Mouse (Mus musculus) neural tube, embryonic 15.5 days (tissue): ENCODE results near the gene Gnat2. TPM values are rescaled to one million over a fixed set of nuclear protein-coding genes. Genes with fewer than 3 reads are reported as not detected.

Source experiments
- ATAC-seq: fragments of 200-750 bp; cut with Nextera tagmentation; 2 replicates; pipeline ENCODE4 v1.8.0; 2017; ENCODE audit warnings: mild to moderate bottlenecking, moderate TSS enrichment, moderate library complexity; ENCODE audit not compliant: low FRiP score
- H3K27ac ChIP-seq: fragments of 300-500 bp; sonication (generic); replicated peaks from 2 replicates; pipeline ENCODE4 v1.5.1; 2015; ENCODE audit warnings: mild to moderate bottlenecking, inconsistent platforms
- H3K27me3 ChIP-seq: fragments of 300-500 bp; sonication (generic); replicated peaks from 2 replicates; pipeline ENCODE4 v1.6.1; 2015; ENCODE audit warnings: inconsistent platforms
- H3K36me3 ChIP-seq: fragments of 300-500 bp; sonication (generic); 2 replicates; pipeline ENCODE4 v1.6.1; 2015; ENCODE audit warnings: inconsistent platforms
- H3K4me1 ChIP-seq: fragments of 300-500 bp; sonication (generic); 2 replicates; pipeline ENCODE4 v1.6.1; 2015; ENCODE audit warnings: inconsistent platforms
- H3K4me2 ChIP-seq: fragments of 300-500 bp; sonication (generic); 2 replicates; pipeline ENCODE4 v1.6.1; 2015; ENCODE audit warnings: inconsistent platforms, mild to moderate bottlenecking, moderate library complexity
- H3K4me3 ChIP-seq: fragments of 300-500 bp; sonication (generic); replicated peaks from 2 replicates; pipeline ENCODE4 v1.5.1; 2015; ENCODE audit warnings: mild to moderate bottlenecking, inconsistent platforms
- H3K9ac ChIP-seq: fragments of 300-500 bp; sonication (generic); replicated peaks from 2 replicates; pipeline ENCODE4 v1.6.1; 2015; ENCODE audit warnings: mild to moderate bottlenecking, inconsistent platforms
- H3K9me3 ChIP-seq: fragments of 300-500 bp; sonication (generic); replicated peaks from 2 replicates; pipeline ENCODE4 v1.6.1; 2016; ENCODE audit warnings: inconsistent platforms
- WGBS: fragments of 180-500 bp; shearing (Covaris S2); methylation state at CpG from one replicate; pipeline ENCODE4 v1.1.7; 2015; ENCODE audit warnings: mixed read lengths; 5-methylcytosine and 5-hydroxymethylcytosine counted together
- polyA plus RNA-seq: library from polyadenylated mRNA; unstranded; fragments of >200 nt; fragmentation: Nextera tagmentation; extraction: Ambion mirVana; gene quantifications from 2 replicates; pipeline ENCODE4 v1.2.1, GENCODE M21; 2015

Gnat2 gene
- polyA plus RNA-seq, 1 experiment from 2014 or later, result 0.13 TPM

- peaks cover 53% of the 10 kb centered on the region for H3K4me1 ChIP-seq
- WGBS, result under 1% methylated on average over 31 of the region's 31 CpGs
Observed at GRCm38 (mm10) chr3:108085721-108086469, 6.7 kb upstream of the Gnat2 start.

GRCm38 (mm10) chr3:108086470-108086979 lies 6.1 kb upstream of the Gnat2 start, which contains the start of gene Ampd2:
Gene Ampd2, minus strand, starts transcription at chr3:108086651.
- peak within 1 kb of the TSS; percentile 56 for H3K4me3 ChIP-seq
- peak within 1 kb of the TSS; percentile 83 for H3K27ac ChIP-seq
- peaks cover 52% of the 10 kb centered on the region for H3K4me1 ChIP-seq
- H3K27me3 ChIP-seq, result no peaks in the 10 kb centered on the region
- under 1% methylated on average over 29 of the region's 29 CpGs for WGBS
- H3K9me3 ChIP-seq, result no peaks in the 10 kb centered on the region
- ATAC-seq, result no peak
- peak within 1 kb of the TSS; percentile 70 for H3K9ac ChIP-seq
- H3K36me3 ChIP-seq, result no peaks in the 10 kb centered on the region
- H3K4me2 ChIP-seq, result peak within 1 kb of the TSS; percentile 100

More at GRCm38 (mm10) chr3:108085721-108086469, 6.7 kb upstream of the Gnat2 start:
- H3K4me3 ChIP-seq, result peak overlapping the region; percentile 56
- H3K27ac ChIP-seq, result peak overlapping the region; percentile 83
- no peaks in the 10 kb centered on the region for H3K27me3 ChIP-seq
- ATAC-seq, result peak; percentile 56
- H3K4me2 ChIP-seq, result peak overlapping the region; percentile 100
- peaks cover under 1% of the 10 kb centered on the region; the same call in 1 of the 2 replicates for H3K36me3 ChIP-seq
- H3K9me3 ChIP-seq, result no peaks in the 10 kb centered on the region
- peak overlapping the region; percentile 70 for H3K9ac ChIP-seq

- Histone ChIP-seq H3K27me3 (no peaks in the 10 kb centered on the region), H3K9ac (no peak overlapping the region), H3K36me3 (no peaks in the 10 kb centered on the region), H3K27ac (no peak overlapping the region), H3K4me2 (no peak overlapping the region), H3K4me1 (peaks cover 44% of the 10 kb centered on the region), H3K4me3 (no peak overlapping the region), H3K9me3 (no peaks in the 10 kb centered on the region)
- no peak for ATAC-seq
- 93% methylated on average over 3 of the region's 3 CpGs for WGBS
Observed at GRCm38 (mm10) chr3:108087329-108087728, 5.3 kb upstream of the Gnat2 start.

- ATAC-seq, result no peak
Observed at GRCm38 (mm10) chr3:108088842-108089380, 3.7 kb upstream of the Gnat2 start.

GRCm38 (mm10) chr3:108089916-108090315 lies 2.7 kb upstream of the Gnat2 start:
- peaks cover 19% of the 10 kb centered on the region for H3K4me1 ChIP-seq
- H3K27ac ChIP-seq, result no peak overlapping the region
- no peak for ATAC-seq
- no peak overlapping the region for H3K4me3 ChIP-seq
- no peaks in the 10 kb centered on the region for H3K27me3 ChIP-seq
- no peak overlapping the region for H3K4me2 ChIP-seq
- no peaks in the 10 kb centered on the region for H3K9me3 ChIP-seq
- WGBS, result 37% methylated on average over 2 of the region's 2 CpGs
- H3K36me3 ChIP-seq, result no peaks in the 10 kb centered on the region
- H3K9ac ChIP-seq, result no peak overlapping the region

More at GRCm38 (mm10) chr3:108088842-108089380, 3.7 kb upstream of the Gnat2 start:
- Histone ChIP-seq H3K36me3 (no peaks in the 10 kb centered on the region), H3K9me3 (no peaks in the 10 kb centered on the region), H3K4me2 (no peak overlapping the region), H3K27ac (no peak overlapping the region), H3K4me3 (no peak overlapping the region), H3K9ac (no peak overlapping the region), H3K4me1 (peaks cover 29% of the 10 kb centered on the region), H3K27me3 (no peaks in the 10 kb centered on the region)
- WGBS, result 50% methylated on average over 5 of the region's 5 CpGs

- 92% methylated on average over 2 of the region's 2 CpGs for WGBS
- Histone ChIP-seq H3K4me2 (no peak overlapping the region), H3K36me3 (no peaks in the 10 kb centered on the region), H3K9ac (no peak overlapping the region), H3K27me3 (no peaks in the 10 kb centered on the region), H3K9me3 (no peaks in the 10 kb centered on the region), H3K4me1 (peaks cover 14% of the 10 kb centered on the region), H3K27ac (no peak overlapping the region), H3K4me3 (no peak overlapping the region)
- no peak for ATAC-seq
Observed at GRCm38 (mm10) chr3:108090561-108090960, 2.0 kb upstream of the Gnat2 start.

GRCm38 (mm10) chr3:108092030-108092429 lies 559 bp upstream of the Gnat2 start:
- Histone ChIP-seq H3K4me3 (no peak overlapping the region), H3K27ac (no peak overlapping the region), H3K9me3 (no peaks in the 10 kb centered on the region), H3K4me1 (no peaks in the 10 kb centered on the region; the same call in 1 of the 2 replicates), H3K27me3 (no peaks in the 10 kb centered on the region), H3K9ac (no peak overlapping the region), H3K36me3 (no peaks in the 10 kb centered on the region), H3K4me2 (no peak overlapping the region)
- no peak for ATAC-seq
- WGBS, result 82% methylated on average over 6 of the region's 6 CpGs

GRCm38 (mm10) chr3:108093306-108093705 lies 717 bp downstream of the Gnat2 start:
- no peaks in the 10 kb centered on the region for H3K4me1 ChIP-seq
- no peak overlapping the region for H3K27ac ChIP-seq
- H3K9ac ChIP-seq, result no peak overlapping the region
- WGBS, result 72% methylated on average over 6 of the region's 6 CpGs
- H3K4me2 ChIP-seq, result no peak overlapping the region
- no peak for ATAC-seq
- no peaks in the 10 kb centered on the region for H3K27me3 ChIP-seq
- H3K4me3 ChIP-seq, result no peak overlapping the region
- H3K36me3 ChIP-seq, result no peaks in the 10 kb centered on the region
- H3K9me3 ChIP-seq, result no peaks in the 10 kb centered on the region

- no peak overlapping the region for H3K9ac ChIP-seq
- WGBS, result 85% methylated on average over 1 of the region's 1 CpGs
- no peaks in the 10 kb centered on the region for H3K36me3 ChIP-seq
- no peaks in the 10 kb centered on the region for H3K4me1 ChIP-seq
- no peaks in the 10 kb centered on the region for H3K27me3 ChIP-seq
- no peak overlapping the region for H3K4me2 ChIP-seq
- no peak for ATAC-seq
- H3K9me3 ChIP-seq, result no peaks in the 10 kb centered on the region
- no peak overlapping the region for H3K27ac ChIP-seq
- no peak overlapping the region for H3K4me3 ChIP-seq
Observed at GRCm38 (mm10) chr3:108094146-108094545, 1.6 kb downstream of the Gnat2 start.

GRCm38 (mm10) chr3:108094976-108095760 lies 2.6 kb downstream of the Gnat2 start:
- no peak overlapping the region for H3K9ac ChIP-seq
- no peak for ATAC-seq
- H3K36me3 ChIP-seq, result no peaks in the 10 kb centered on the region
- WGBS, result 93% methylated on average over 12 of the region's 12 CpGs
- no peaks in the 10 kb centered on the region for H3K9me3 ChIP-seq
- H3K4me2 ChIP-seq, result no peak overlapping the region
- H3K4me1 ChIP-seq, result no peaks in the 10 kb centered on the region
- H3K27ac ChIP-seq, result no peak overlapping the region
- no peaks in the 10 kb centered on the region for H3K27me3 ChIP-seq
- H3K4me3 ChIP-seq, result no peak overlapping the region

- 77% methylated on average over 8 of the region's 8 CpGs for WGBS
- no peak for ATAC-seq
- no peak overlapping the region for H3K4me3 ChIP-seq
Observed at GRCm38 (mm10) chr3:108096226-108096625, 3.6 kb downstream of the Gnat2 start.

More at GRCm38 (mm10) chr3:108096226-108096625, 3.6 kb downstream of the Gnat2 start:
- H3K9ac ChIP-seq, result no peak overlapping the region
- no peak overlapping the region for H3K27ac ChIP-seq
- H3K9me3 ChIP-seq, result no peaks in the 10 kb centered on the region
- no peaks in the 10 kb centered on the region for H3K36me3 ChIP-seq
- H3K27me3 ChIP-seq, result no peaks in the 10 kb centered on the region
- H3K4me2 ChIP-seq, result no peak overlapping the region
- H3K4me1 ChIP-seq, result peaks cover 5% of the 10 kb centered on the region; the same call in 1 of the 2 replicates
